Mouse (Mus musculus): Measurements from ENCODE around the gene Tmem270. TPM values are rescaled to one million over a fixed set of nuclear protein-coding genes. Genes with fewer than 3 reads are reported as not detected.
A peak's percentile ranks its signal among the peaks of the same experiment; 100 is the strongest.

Tmem270 gene
- total RNA-seq, 2 experiments from 2014 or later, result not detected

DNA sequence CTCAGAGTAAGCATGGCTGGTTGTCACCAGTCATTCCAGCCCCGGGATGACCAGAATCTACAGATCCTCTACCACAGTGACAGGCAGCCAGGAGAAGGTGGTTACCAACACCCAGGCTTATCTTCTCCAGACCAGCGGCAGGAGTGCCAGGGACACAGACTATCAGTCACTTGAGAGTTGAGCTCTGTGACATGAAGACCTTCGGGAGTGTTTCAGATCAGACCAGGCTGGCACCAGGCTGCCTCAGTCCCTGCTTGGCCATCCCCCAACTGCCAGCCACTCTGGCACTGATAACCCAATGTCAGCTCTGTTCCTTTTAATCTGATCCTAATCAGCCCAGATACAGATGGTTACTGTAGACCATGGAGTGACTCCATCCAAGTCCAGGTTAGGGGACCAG is 12.6 kb upstream of the Tmem270 start:
- no peak overlapping the region for H3K4me3 ChIP-seq
- no peak for TF ChIP-seq CTCF (conservative IDR thresholded peaks at IDR 0.05)
- DNase-seq (ENCODE audit: low spot score in 2 of 2), result no peak
- no peak overlapping the region for H3K27ac ChIP-seq

DNA sequence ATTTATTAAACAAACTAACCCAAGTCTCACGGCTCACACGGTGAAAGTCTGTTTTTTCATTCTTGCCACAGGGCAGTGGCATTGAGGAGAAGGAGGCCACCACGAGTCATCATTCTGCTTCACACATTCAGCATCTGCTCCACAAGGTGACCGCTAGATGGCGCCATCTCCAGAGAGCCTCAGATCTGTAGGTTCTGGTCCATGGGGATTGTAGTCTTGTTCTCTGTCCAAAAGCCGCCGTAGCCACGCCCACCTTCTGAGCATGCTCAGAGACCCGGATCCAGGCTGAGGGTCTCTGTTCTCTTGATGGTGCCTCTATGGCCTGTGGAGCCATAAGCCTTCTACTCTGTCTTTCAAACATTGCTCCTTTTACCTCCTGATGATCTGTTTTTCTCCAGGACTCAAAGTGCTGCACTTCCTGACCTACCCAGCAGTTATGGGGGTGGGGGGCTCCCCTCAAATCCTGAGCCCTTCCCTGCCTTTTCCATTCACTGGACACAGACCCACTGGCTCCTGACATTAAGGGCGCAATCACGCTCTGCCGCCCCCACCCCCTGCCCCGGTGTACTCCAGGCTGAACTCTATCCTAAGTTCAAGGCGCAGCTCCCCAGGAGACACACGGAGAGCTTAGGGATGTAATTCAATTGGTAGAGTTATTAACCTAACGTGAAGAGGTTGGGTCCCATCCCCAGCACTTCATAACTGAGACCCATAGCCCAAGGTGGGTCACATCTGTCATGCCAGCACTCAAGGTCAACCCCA is 11.7 kb upstream of the Tmem270 start:
- DNase-seq (ENCODE audit: low spot score in 2 of 2), result peak; percentile 14 to 46
- peak; percentile 82 for TF ChIP-seq CTCF (conservative IDR thresholded peaks at IDR 0.05)
- Histone ChIP-seq H3K27ac (no peak overlapping the region), H3K4me3 (no peak overlapping the region)

DNA sequence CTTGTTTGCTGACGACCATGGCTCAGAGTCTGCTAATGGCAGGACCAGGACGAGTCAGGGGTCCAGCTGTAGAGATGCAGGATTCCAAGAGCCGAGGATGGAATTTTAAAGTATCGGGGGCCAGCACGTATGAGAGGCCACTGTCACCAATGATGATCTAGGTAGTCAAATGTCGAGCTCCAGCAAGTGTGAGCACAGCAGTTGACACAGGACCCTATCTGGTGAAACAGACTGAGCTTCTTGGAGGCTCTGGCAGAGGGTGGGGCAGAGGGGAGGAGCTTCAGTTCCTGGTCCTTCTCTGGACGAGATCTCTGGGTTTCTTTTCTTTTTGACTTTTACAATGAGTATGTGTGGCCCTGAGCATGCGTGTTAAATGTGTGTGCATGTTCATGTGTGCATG is 8.8 kb upstream of the Tmem270 start, which contains the start of gene Cldn13:
Gene Cldn13, minus strand, starts transcription at position 216 of the 400 bp plus-strand sequence.
- no peak within 1 kb of the TSS for H3K4me3 ChIP-seq
- no peak within 1 kb of the TSS for H3K27ac ChIP-seq
- no peak for TF ChIP-seq CTCF (conservative IDR thresholded peaks at IDR 0.05)
- DNase-seq (ENCODE audit: low spot score in 2 of 2), result no peak

DNA sequence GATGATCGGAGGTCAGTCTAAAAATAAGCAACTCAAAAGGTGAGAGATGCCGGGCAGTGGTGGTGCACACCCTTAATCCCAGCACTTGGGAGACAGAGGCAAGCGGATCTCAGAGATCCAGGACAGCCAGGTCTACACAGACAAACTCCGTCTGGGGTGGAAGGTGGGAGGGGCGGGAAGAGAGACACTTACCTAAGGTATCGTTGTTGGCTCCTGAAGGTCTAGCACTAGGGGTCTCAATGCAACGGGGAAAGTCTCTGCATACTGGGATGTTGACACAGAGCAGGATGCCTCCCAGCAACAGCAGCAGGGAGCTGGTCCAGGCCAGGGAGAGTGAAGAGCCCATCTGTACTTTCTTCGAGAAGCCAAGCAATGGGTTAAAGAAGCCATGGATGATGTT is 8.0 kb upstream of the Tmem270 start:
- DNase-seq (ENCODE audit: low spot score in 2 of 2), result no peak
- Histone ChIP-seq H3K4me3 (no peak overlapping the region), H3K27ac (no peak overlapping the region)
- no peak for TF ChIP-seq CTCF (conservative IDR thresholded peaks at IDR 0.05)

DNA sequence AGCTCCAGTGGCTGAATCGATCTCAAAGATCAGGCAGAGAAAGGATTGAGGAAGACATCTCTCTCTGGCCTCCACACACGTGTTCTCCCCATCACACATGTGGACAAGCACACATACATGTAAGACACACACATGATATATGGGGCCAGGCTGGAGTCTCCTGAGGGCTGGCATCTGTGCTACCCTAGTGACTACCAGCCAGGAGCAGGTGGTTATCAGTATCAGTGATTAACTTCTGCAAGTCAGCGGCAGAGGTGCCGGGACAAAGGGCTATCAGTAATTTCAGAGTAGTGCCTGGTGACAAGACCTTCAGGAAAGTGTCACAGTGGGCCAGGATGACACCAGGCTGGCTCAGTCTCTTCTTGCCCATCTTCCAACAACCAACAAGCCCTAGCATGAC is 7.2 kb upstream of the Tmem270 start:
- H3K4me3 ChIP-seq, result no peak overlapping the region
- TF ChIP-seq CTCF (conservative IDR thresholded peaks at IDR 0.05), result no peak

DNA sequence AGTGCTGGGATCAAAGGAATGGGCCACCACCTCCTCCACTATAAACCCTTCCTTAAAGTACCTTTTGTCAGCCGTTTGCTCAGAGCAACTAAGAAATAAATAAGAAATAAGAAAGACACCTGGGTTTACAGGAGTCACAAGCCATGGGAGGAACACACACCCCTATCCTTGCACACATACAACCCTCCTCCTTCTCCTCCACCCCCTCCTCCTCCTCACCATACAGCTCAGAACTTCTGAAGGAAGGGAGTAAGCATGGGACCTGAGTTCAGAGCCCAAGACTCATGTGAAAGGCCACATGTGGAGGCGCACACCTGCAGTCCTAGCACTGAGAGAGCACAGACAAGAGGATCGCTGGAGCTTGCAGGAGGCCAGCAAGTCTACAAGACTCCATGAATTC is 6.8 kb upstream of the Tmem270 start:
- Histone ChIP-seq H3K4me3 (no peak overlapping the region), H3K27ac (no peak overlapping the region)
- no peak for TF ChIP-seq CTCF (conservative IDR thresholded peaks at IDR 0.05)
- DNase-seq (ENCODE audit: low spot score in 2 of 2), result no peak

More for the DNA sequence above, 7.2 kb upstream of the Tmem270 start:
- H3K27ac ChIP-seq, result no peak overlapping the region
- DNase-seq (ENCODE audit: low spot score in 2 of 2), result no peak

DNA sequence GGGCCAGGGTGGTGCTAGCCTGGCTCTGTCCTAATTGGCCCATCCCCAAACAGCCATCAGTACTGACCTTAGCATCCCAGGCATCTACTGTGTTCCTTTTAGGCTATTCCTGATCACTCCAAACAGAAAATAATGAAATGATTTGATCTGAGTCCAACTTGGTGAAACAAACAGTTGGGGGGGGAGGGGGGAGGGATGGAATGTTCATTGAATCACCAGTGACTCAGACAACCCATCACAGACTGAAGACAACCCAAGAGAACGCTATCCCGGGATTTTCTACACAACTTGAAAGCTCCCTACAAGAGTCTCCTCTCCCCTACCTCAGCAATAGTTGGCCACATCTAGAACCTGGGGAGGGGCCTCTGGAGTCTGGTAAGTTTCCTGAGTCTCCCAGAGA is 5.4 kb upstream of the Tmem270 start:
- no peak for TF ChIP-seq CTCF (conservative IDR thresholded peaks at IDR 0.05)
- no peak overlapping the region for H3K4me3 ChIP-seq
- H3K27ac ChIP-seq, result no peak overlapping the region
- DNase-seq (ENCODE audit: low spot score in 2 of 2), result no peak

DNA sequence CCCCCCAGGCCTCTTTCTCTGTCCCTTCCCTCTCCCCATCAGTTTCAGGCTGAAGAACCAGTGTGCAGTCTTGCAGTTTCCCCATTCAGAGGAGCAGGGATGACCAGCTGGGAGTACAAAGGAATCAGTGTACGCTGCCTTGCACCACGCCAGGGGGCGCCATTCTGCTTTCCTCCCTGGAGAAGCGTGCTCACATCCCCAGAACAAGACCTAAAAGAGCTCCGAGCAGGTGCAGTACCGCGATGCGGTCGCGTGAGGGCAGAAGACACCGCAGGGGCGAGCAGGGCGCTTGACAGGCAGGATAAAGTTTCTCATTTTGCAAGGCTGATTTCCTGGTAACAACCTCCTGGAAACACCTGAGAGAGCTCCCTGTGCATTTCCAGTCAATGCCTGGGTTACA is 602 bp upstream of the Tmem270 start:
- peak; percentile 93 to 98 for DNase-seq (ENCODE audit: low spot score in 2 of 2)
- H3K27ac ChIP-seq, result no peak overlapping the region
- no peak overlapping the region for H3K4me3 ChIP-seq
- peak; percentile 95 for TF ChIP-seq CTCF (conservative IDR thresholded peaks at IDR 0.05)

DNA sequence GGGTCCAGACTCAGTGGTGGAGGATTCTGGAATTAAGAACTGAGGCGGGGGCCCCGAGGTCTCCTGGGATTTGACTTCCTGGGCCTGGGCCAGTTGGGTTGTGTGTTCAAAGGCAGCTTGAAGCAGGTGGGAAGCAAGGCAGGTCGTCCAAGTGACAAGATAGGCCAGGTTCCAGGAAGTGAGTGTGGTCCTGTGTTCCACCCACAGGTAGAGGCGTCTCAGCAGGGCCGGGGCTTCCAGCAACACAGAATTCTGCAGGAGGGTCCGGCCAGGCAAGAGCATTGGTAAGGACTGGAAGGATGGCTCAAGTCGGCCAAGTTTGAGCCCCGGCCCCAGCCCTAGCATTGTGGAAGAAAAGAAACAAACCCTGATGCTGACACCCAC is 4.9 kb downstream of the Tmem270 start:
- TF ChIP-seq CTCF (conservative IDR thresholded peaks at IDR 0.05), result no peak
- DNase-seq (ENCODE audit: low spot score in 2 of 2), result no peak
- no peak overlapping the region for H3K4me3 ChIP-seq
- H3K27ac ChIP-seq, result no peak overlapping the region

DNA sequence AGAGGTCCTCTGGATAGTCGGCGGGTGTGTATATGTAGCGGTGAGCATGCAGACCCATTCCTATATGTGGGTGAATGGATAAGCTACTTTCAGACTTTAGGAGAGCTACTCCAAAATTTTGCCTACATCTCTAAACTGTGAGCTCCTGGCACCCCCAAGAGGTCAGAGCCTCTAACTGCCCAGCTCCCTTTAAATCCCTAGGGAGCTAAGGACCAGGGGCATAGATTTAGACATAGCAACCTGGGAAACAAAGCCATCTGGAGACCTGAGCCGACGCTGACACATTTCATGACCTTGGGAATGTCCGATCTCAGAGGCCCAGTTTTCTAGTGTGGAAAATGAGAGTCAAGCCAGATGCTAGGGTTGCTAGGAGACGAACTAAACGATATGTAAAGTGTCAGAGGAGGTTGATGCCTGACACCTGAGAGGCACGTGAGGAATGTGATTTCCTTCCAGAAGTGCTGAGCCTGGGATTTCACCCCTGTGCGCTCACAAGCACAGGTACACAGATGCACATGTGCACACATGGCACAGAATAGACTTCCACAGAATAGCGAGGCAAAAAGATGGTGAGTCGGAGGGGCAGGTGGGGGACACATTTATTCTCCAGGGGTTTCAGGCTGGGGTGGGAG is 5.4 kb downstream of the Tmem270 start:
- no peak overlapping the region for H3K4me3 ChIP-seq
- peak; percentile 82 for TF ChIP-seq CTCF (conservative IDR thresholded peaks at IDR 0.05)
- H3K27ac ChIP-seq, result no peak overlapping the region
- DNase-seq (ENCODE audit: low spot score in 2 of 2), result peak; percentile 31 to 54

DNA sequence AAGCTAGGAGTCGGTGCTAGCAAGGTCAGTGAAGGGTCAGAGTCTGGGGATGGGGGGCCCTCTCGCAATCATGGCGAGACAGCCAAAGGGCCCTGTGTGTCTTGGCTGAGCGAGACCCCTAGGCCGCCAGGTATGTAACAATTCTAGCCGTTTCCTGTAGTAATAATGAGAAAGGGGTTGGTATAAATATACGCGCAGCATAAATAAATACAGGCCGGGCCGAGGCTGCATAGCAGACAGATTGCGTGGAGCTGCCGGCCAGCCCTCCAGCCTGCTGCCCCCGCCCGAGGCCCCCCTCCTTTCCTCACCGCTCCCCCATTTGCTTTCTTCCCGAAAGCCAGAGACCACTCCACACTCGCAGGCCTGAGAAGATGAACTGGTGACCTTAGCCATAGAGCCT is 8.9 kb downstream of the Tmem270 start:
- DNase-seq (ENCODE audit: low spot score in 2 of 2), result no peak
- no peak for TF ChIP-seq CTCF (conservative IDR thresholded peaks at IDR 0.05)
- Histone ChIP-seq H3K27ac (no peak overlapping the region), H3K4me3 (no peak overlapping the region)

DNA sequence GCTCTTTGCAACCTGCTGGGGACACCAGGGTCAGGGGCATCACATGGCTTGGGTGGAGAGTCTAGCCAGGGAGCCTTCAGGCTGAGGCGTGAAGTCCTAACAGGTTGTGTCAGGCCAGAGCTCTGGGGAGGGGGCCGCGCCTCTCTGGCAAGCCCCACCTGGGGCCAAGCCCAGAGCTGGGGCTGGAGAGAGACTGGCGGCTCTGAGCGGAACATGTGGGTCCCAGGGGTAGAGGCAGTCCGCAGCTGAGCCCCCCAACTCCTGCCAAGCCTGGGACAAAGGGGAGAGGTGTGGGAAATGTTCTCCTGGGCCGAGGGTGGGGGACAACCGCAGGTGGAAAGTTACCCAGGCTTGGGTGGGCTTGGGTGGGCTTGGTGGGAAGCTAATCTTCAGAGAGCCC is 9.6 kb downstream of the Tmem270 start:
- no peak for TF ChIP-seq CTCF (conservative IDR thresholded peaks at IDR 0.05)
- no peak for DNase-seq (ENCODE audit: low spot score in 2 of 2)
- Histone ChIP-seq H3K4me3 (no peak overlapping the region), H3K27ac (no peak overlapping the region)

DNA sequence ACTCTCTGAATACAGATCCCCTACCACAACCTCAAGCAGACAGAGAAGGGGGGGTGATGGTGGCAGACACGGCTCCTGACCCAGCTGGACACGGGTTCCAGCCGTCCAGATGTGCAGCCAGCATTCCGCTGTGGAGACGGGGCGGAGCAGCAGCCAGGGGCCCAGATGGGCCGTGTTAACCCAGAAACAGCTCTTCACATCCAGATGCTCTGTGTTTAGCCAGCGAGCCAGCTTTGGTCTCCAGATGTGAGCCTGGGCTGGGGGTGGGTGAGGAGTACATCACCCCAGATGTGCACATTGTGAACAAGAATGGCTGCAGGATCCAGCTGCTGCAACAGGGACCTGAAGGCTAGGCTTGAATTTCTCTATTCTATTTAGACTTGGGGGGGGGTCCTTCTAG is 11.2 kb downstream of the Tmem270 start:
- Histone ChIP-seq H3K27ac (no peak overlapping the region), H3K4me3 (no peak overlapping the region)
- DNase-seq (ENCODE audit: low spot score in 2 of 2), result no peak
- no peak for TF ChIP-seq CTCF (conservative IDR thresholded peaks at IDR 0.05)

DNA sequence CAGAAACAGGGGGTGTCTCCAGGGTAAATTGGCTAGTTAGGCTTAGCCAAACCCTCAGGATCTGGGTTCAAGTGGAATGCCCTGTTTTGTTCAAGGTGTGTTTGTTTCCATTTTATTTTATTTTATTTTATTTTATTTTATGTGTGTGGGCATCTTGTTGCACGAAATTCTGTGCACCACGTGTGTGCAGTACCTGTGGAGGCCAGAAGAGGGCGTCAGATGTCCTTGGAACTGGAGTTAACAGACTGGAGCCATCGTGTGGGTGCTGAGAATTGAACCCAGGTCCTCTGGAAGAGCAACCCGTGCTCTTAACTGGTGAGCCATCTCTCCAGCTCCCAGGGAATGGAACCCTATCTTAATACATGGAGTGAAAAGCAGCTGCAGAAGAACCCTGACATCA is 13.8 kb downstream of the Tmem270 start:
- DNase-seq (ENCODE audit: low spot score in 2 of 2), result no peak
- TF ChIP-seq CTCF (conservative IDR thresholded peaks at IDR 0.05), result peak; percentile 50

More for the DNA sequence above, 13.8 kb downstream of the Tmem270 start:
- Histone ChIP-seq H3K4me3 (no peak overlapping the region), H3K27ac (no peak overlapping the region)

Data from layer of hippocampus, adult 2 months (tissue).